Mouse (Mus musculus) fat pad, adult 2 months (tissue): Measurements from ENCODE around the gene Dync2li1.

Experiments used
- DNase-seq: peaks from one replicate; pipeline ENCODE4 v3.0.0-alpha.2; 2011; ENCODE audit warnings: low read depth, low spot score; ENCODE audit errors: extremely low read depth

Gene Dync2li1

GRCm38 (mm10) chr17:84645119-84645518 lies 18.8 kb downstream of the Dync2li1 start:
- no peak for DNase-seq

- DNase-seq = no peak
Measured at GRCm38 (mm10) chr17:84645894-84646293, 19.6 kb downstream of the Dync2li1 start.

GRCm38 (mm10) chr17:84646477-84646876 lies 20.2 kb downstream of the Dync2li1 start:
- no peak for DNase-seq

- no peak for DNase-seq
Measured at GRCm38 (mm10) chr17:84647630-84648029, 21.3 kb downstream of the Dync2li1 start.

- DNase-seq = no peak
Measured at GRCm38 (mm10) chr17:84650302-84651017, 24.2 kb downstream of the Dync2li1 start.

- no peak for DNase-seq
Measured at GRCm38 (mm10) chr17:84653544-84653943, 27.2 kb downstream of the Dync2li1 start.

GRCm38 (mm10) chr17:84656205-84656604 lies 29.9 kb downstream of the Dync2li1 start:
- DNase-seq = no peak

- no peak for DNase-seq
Measured at GRCm38 (mm10) chr17:84656653-84657421, 30.5 kb downstream of the Dync2li1 start.

- no peak for DNase-seq
Measured at GRCm38 (mm10) chr17:84657422-84657732, 31.1 kb downstream of the Dync2li1 start.

GRCm38 (mm10) chr17:84657782-84658181 lies 31.5 kb downstream of the Dync2li1 start:
- no peak for DNase-seq

GRCm38 (mm10) chr17:84658195-84658594 lies 31.9 kb downstream of the Dync2li1 start:
- no peak for DNase-seq

- no peak for DNase-seq
Measured at GRCm38 (mm10) chr17:84658951-84659350, 32.7 kb downstream of the Dync2li1 start.

GRCm38 (mm10) chr17:84665053-84665452 lies 38.8 kb downstream of the Dync2li1 start:
- no peak for DNase-seq

- no peak for DNase-seq
Measured at GRCm38 (mm10) chr17:84665691-84666090, 39.4 kb downstream of the Dync2li1 start.

GRCm38 (mm10) chr17:84667848-84668247 lies 41.6 kb downstream of the Dync2li1 start:
- no peak for DNase-seq

GRCm38 (mm10) chr17:84672376-84673369 lies 46.4 kb downstream of the Dync2li1 start:
- DNase-seq = no peak

- no peak for DNase-seq
Measured at GRCm38 (mm10) chr17:84674048-84674447, 47.8 kb downstream of the Dync2li1 start.

- no peak for DNase-seq
Measured at GRCm38 (mm10) chr17:84675204-84675603, 48.9 kb downstream of the Dync2li1 start.

- DNase-seq = no peak
Measured at GRCm38 (mm10) chr17:84675951-84676366, 49.7 kb downstream of the Dync2li1 start, which contains the start of gene Abcg8. Abcg8 (plus strand) TSS chr17:84676302.

GRCm38 (mm10) chr17:84677595-84677994 lies 51.3 kb downstream of the Dync2li1 start:
- no peak for DNase-seq

GRCm38 (mm10) chr17:84681670-84682069 lies 55.4 kb downstream of the Dync2li1 start:
- DNase-seq = no peak
